Mouse (Mus musculus) right cerebral cortex, postnatal 4 days (tissue): ENCODE data around the gene Ppp1r16b.
"Not testable (repeated sequence)": the region's sequence is repeated elsewhere in the genome, so short reads cannot be mapped to it uniquely, and the experiment has no call there.

Source experiments
- DNase-seq: peaks from one replicate; pipeline ENCODE4 v3.0.0-alpha.2; 2022

Ppp1r16b gene

DNA sequence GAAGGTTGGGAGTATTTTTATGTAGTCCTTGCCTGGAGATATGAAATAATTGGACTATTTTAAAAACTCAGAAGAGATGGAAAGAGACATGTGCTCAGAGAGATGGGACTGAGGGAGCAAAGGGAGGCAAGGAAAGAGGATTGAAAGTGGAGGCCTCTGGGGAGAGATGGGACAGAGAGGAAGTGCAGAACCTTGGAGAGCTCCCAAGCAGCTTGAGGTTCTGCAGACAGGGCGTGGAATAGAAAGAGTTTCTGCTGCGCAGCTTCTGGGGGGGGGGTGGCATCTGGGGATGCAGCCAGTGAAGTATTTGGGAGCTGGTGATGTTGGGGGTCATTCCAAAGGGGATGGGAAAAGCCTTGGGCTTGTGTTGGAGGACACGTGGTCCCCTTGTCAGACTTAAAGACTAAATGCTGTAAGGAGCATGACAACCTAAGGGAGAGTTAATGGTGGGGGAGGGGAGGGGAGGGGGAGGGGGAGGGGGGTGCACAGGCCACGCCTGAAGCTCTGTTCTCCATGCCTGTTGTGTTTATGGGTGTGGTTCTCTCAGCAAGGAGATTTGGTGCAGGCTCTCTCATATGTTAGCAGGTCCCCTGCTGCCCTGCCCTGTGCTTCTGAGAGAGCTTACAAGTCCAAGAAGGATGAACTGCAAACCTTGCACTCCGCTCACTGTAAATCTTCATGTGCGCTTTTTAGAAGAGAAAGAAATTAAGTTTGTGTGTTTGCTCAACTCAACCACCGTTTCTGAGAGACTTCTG lies 63.0 kb downstream of the Ppp1r16b start:
- DNase-seq, result no peak

DNA sequence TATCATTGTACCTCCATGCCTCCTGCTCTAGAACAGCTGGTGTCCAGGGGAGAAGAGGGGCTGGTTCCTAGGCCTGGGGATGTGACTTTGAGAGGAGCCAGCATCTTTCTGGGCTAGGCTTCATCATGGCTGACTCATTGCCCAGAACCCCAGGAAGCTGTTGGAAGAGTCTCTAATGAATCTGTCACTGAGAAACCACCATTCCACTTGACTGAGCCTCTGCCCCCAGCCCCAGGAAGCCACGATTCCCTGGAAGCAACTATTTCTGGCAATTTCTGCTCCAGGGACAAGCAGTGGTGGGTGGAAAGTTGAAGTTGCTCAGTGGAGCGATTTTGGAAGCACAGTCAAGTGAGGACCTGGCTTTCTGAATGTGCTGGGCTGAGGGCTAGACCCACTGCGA lies 65.7 kb downstream of the Ppp1r16b start:
- no peak for DNase-seq

DNA sequence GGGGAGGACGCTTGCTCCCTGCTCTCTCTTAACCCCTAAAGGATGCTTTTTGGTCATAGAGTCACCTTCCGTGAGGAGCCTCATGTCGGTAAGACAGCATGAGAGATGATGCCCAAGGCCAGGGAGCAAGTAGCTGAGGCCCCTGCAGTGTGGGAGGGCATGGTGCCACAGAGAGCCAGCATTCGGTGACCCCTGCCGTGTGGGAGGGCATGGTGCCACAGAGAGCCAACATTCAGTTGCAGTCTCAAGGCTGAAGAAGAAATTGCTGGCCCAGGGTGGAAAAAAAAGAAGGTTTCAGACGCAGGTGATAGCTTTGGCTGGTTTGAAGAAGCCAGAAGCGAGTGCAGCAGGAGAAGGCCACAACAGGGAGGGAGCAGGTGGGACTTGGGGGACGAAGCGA lies 67.3 kb downstream of the Ppp1r16b start:
- DNase-seq, result no peak

DNA sequence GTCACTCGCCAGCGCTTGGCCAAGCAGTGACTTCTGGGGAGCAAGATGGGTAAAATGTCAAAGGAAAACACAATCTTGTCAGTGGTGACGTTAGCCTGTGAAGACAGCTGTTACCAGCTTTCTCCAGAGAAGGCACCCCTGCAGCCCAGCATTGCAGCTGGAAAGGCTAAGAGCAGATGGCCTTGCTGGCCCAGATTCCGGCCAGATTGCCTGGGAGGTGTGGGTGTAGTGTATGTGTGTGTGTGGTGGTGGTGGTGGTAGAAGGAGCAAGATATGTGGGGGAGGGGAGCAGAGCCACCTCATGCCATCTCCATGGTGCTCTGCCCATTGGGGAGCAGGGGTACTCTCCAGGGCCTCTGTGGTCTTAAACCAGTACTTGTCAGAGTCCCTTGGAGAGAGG lies 67.9 kb downstream of the Ppp1r16b start:
- no peak for DNase-seq

DNA sequence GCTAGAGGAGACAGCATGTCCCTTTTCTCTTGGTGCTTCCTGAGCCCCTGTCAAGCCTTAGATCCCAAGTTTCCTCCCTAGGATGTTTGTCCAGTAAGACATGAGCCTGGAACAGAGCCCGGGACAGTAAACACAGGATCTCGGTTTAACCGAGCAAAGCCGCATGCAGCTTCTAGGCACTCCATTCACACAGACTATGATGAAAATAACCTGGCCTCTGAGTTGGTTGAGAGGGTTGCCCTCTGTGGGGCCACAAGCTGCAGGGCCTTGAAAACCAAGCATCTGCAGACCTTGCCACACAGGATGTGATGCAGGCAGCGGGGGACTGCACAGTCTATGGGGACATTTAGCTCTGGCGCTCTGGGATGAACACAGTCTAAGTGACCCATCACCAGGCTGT lies 68.7 kb downstream of the Ppp1r16b start:
- DNase-seq, result no peak

DNA sequence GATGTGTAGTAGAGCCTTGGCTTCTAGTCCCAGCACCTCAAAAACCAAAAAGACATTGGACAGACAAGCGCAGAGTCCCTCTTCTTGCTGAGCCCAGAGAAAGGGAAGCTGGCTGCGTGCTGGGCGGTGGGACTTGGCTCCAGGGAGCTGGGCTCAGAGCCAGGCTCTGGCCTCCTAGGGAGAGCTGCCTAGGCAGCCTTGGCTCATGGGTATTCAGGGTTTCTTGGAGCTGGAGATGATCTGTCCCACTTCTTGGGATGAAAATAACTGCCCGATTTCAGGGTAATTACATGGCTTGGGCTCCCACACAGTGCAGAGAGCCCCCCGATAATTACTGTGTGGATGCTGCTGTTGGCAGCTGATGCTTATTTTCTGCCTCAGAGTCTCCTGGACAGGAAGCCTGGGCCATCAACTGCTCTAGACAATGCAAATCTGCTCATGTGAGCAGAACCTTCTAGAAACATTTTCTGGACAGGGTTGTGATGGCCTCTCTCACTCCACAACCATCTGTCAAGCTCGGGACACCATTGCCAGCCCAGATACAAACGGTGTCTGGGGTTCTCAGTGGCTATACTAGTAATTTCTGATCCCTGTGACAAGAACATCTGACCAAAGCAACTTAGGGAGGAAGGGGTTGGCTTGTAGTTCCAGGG lies 69.4 kb downstream of the Ppp1r16b start:
- DNase-seq, result peak; percentile 59

DNA sequence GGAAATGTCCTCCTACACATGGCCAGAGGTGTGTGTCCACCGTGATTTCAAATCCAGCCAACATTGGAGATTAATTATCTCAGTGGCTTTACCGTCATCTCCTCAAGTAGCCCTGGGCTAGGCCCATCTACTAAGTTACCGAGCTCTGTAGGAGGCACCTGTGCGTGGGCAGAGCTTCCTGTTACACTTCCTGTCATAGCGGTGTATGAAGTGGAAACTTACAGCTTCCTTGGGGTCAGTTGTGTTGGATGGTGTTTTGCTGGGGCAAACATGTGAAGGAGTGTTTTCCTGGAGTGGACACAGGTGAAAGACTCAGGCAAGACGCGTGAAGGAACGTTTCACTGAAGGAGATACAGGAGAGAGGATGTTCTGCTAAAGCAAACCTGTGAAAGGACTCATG lies 70.1 kb downstream of the Ppp1r16b start:
- DNase-seq, result no peak

DNA sequence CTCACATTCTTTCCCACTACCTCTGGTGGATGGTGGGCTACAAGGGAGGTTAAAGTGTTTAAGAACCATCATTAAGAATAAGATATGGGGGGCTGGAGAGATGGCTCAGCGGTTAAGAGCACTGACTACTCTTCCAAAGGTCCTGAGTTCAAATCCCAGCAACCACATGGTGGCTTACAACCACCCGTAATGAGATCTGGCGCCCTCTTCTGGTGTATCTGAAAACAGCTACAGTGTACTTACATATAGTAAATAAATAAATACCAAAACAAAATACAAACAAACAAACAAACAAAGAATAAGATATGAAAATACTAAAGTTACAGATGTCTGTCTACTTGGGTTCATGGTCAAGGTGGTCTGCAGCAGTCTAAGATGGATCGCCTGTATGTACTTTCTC lies 71.0 kb downstream of the Ppp1r16b start:
- not testable (repeated sequence) for DNase-seq

DNA sequence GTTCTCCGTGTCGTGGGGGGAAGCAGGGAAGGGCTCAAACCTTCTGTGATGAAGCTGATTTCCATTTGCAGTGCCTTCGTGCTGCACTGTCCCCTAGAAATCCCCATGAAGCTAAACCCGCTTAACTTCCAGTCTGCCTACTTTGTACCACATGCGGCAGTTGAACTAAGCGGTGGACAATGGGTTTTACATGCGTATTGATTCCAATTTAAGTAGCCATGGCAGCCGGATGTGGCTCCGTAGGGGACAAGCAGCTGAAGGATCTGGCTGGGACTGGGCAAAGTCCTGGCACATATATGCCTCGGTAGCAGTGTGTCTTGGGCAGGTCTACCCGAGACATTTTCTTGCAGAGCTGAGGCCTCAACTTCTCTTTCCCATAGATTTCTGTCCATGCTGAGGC lies 73.4 kb downstream of the Ppp1r16b start:
- DNase-seq, result no peak

DNA sequence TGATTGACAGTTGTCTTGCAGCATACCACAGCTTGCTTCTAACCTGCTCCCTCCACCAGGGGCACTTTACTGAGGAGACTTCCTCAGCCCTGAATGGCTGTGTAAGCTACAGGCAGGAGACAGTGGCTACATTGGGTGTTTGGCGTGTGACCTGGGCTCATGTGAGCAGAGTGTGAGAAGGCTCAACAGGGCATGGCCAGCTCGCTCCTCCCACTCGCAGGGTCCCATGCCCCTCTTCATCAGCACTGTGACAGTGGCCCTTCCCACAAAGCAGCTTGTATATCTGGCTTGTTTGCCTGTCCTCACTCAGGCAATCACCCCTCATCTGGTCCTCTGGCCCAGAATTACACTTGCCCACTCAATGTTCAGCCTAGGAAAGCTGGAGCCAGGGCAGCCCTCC lies 73.9 kb downstream of the Ppp1r16b start:
- DNase-seq, result no peak

DNA sequence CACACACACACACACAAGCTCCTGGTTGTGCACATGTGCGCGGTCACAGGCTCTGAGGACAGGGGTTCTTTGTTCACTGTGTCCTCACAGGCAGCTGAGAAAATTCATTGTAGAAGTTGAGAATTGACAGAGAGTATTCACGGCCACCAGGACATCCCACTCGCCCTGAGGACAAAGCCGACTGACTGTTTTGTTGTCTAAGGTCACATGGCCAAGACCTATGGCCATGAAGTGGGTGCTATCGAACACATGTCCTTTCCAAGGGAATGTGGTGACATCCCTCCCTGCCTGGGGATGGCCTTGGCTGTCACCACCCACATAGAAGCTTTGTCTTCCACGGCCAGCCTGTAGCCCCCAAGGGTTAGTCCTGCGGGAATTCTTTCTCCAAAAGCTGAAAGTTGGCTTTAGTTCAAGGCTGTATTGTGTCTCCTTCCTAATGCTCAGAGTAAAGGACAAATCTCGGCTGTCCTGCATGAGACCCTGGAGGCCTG lies 75.9 kb downstream of the Ppp1r16b start:
- DNase-seq, result no peak

DNA sequence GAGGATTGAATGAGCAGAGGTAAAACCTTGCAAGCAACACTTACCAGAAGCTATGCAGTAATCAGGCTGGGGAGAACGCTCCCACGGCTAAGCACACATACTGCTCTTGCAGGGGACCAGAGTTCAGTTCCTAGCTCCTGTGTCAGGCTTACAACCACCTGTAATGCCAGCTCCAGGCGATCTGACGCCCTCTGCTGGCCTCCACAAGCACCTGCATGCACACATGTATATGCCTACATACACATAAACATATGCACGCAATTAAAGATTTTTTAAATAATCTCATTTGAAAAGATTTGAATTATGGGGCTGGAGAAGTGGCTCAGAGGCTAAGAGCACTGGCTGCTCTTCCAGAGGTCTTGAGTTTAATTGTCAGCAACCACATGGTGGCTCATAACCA lies 77.2 kb downstream of the Ppp1r16b start:
- no peak for DNase-seq

DNA sequence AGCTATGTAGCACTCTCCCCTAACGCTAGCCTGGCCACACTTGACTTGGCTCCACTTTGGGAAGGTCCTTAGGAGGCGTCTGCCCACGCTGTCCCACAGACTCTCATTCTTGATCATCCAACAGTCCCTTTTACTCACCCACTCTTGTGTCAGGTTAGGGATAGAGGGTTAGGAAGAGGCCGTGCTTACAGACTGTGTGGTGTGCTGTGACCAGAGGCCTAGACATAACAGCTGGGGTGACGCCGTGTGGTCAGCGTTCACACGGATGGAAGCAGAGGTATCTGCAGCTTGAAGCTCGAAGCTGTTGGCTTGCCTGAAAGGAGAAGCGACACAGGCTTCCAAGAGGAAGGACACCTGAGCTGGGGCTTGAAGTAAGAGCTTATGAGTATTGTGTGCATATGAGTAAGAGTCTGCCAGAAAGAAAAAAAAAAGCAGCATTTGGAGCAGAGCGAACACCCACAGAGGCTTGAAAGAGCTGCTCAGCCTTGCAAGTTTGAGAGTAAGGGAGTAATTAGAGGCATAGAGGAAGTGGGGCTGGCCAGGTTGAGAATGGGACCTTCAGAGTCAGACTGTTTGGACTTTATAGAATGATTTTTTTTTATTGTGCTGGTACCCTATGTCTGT lies 78.4 kb downstream of the Ppp1r16b start:
- DNase-seq, result no peak

DNA sequence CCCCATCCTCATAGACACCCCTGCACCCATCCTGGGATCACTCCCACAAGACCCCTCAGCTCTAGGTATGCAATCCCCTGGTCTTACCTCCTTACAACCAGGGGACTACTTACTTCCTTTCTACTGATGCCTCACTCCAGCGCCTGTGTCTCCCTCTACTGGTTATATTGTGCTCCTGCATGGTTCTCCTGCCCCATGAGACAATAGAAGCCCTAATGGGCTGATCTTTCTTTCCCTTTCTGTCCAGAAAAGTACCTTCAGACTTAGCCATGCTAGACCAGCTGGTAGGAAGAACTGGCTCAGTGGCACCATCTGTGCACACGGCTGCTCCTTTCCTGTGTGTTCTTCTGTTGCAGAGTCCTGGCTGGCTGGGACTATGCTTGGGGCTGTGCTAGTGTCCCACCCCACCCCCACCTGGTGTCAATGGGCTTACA lies 79.9 kb downstream of the Ppp1r16b start:
- no peak for DNase-seq

DNA sequence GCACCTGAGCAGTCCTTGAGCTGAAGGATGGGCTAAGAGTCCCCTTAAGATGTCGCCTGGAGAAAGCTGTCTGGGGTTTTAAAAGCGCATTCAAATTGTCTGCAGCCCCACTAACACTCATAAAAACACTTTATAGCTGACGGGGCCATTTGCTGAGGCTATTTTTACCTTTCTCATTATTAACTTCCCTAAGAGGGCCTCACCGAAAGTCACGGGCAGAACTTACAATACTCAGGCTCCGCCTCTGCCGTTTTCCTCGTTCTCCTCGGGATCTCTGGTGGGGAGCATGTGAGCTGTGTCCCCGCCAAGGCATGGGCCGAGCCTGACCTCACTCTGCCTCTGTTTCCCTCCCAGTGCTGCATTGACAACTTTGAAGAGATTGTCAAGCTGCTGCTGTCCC lies 81.0 kb downstream of the Ppp1r16b start:
- no peak for DNase-seq

DNA sequence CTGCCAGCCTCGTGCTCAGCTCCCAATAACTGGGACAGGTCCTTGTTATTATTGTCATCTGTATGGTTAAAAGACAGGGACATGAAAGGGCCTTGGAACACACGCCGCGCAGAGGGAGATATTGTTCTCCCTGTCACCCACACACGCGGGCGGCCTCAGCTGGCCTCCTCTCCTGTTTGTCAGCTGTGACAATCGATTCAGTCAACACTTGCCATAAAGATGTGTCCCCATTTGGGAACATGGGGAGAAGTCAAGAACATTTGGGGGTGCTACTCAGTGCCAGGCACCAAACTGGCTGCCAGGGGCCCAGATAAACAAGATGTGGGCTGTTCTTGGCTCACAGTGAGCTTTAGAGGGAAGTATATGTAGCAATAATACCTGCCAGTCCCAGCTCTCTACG lies 84.2 kb downstream of the Ppp1r16b start:
- no peak for DNase-seq

DNA sequence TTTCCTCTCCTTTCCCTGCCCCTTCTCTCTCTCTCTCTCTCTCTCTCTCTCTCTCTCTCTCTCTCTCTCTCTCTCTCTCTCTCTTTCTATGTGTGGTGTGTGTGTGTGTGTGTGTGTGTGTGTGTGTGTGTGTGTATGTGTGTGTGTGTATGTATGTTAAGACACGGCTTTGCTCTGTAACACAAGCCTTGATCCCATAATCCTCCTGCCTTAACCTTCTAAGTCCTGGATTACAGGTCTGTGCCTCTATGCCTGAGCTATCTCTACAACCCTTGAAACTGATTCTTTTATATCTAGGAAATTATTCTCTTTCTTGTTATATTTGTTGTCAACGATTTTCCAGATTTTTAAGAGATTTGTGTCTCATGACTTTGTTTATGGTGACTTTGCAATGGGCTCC lies 95.0 kb downstream of the Ppp1r16b start:
- no peak for DNase-seq

DNA sequence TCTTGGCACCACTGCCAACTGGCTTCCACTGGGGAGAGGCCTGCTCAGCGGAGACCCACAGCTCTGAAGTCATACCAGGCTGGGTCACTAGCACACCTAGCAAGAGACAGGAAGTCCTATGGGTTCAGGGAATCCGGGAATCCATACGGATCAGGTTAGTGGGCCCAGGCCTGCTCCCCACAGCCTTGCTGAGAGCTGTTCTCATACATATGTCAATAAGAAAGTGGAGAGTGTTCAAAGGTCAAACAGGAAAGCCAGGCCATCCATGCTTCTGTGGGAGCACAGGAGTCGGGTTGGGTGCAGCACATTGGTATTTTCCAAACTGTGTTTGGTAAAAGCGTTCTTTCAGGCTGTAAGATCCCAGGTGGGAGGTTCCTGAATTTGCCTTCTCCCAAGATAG lies 97.1 kb downstream of the Ppp1r16b start:
- DNase-seq, result no peak

DNA sequence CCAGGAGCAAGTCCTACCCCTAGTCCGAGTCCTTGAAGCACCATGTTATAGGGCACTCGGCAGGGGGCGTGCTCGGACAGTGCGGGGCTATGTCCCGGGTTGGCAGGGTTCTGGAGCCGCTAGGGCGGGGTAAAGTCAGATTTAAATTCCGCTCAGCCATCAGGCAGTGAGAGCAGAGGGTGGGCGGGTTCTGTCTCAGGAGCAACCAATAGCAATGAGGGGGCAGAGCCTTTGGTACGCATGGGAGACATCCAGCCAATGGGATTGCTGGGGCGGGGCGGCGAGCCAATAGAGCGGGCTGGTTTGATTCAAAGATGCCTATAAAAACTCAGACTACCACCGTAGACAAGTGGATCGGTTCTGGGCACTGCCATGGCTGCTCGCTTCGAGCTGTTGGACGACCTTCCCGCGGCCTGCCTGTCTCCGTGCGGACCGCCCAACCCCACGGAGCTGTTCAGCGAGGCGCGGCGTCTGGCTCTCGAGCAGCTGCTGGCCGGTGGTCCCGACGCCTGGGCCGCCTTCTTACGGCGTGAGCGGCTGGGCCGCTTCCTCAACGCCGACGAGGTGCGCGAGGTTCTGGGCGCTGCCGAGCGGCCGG lies 102.6 kb downstream of the Ppp1r16b start, which contains the start of gene Fam83d:
Gene Fam83d (plus strand): TSS at position 352 of the 598 bp plus-strand sequence.
- DNase-seq, result peak; percentile 98

DNA sequence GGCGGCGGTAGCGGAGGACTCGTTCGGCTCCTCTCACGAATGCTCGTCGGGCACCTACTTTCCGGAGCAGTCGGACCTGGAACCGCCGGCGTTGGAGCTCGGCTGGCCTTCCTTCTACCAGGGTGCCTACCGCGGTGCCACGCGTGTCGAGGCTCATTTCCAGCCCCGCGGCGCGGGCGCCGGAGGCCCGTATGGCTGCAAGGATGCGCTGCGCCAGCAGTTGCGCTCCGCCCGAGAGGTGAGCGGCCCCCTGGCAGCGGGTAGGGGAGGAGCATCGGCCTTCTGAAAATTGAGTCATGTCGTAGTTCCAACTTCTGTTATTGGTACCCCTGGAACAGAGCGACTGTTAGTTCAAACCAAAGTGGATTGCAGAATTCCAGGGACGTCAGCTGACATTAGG lies 103.2 kb downstream of the Ppp1r16b start:
- DNase-seq, result peak; percentile 29

DNA sequence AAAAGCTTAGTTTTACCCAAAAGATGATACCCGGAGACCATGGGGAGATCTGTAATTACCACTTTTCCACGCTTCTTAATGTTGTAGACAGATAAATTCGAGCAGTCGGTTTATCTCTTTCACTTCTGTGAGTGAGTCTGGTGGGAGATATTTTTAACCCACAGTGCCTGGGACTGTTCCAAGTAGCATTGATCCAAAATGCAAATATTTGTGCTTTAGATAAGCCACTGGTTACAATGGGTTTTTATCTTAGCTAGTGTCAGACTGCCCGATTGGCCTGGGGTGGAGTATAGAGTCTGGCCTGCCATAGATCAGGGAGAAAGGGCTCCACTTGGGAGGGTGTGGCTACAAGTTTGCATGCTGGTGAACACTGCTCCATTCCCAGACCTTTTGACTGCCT lies 103.6 kb downstream of the Ppp1r16b start:
- no peak for DNase-seq

DNA sequence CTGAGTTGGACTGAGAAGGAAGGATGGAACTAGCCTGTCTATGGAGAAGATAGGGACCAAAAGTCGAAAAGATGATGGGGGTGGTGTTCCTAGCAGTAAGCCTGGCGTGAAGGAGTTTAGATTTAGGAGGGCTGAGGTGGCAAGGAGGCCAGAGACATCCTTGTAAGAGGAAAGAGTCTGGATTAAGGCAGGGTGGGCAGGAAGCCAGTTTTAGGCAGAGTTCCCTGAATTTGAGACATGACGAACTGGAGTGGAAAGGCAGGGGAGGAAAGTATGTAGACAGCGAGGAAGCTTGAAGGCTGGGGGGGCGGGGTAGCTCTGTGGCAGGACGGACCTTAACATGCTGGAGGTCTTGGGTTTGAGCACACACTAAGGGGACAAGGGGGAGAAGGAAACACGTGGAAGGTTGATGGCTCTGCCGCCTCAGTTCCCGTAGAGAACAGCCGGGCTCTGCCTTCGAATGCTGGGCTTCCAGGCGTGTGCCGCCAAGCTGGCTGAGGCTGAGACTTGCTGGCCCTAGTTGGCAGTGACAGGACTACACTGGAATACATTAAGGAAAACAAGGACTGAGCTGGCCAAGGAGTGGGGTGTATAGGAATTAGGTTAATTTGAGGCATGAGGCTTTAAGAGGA lies 105.0 kb downstream of the Ppp1r16b start:
- DNase-seq, result peak; percentile 40
